Mouse (Mus musculus) kidney, adult 11 months (tissue): ENCODE data around the gene Bbs2.
"Not testable (repeated sequence)": the region's sequence is repeated elsewhere in the genome, so short reads cannot be mapped to it uniquely, and the experiment has no call there.

Experiments used
- DNase-seq: peaks from one replicate; pipeline ENCODE4 v3.0.0; 2022

The Bbs2 gene

GRCm38 (mm10) chr8:94094281-94094680 is 4.4 kb downstream of the Bbs2 start:
- DNase-seq = no peak

- DNase-seq = no peak
Measured at GRCm38 (mm10) chr8:94092848-94093247, 5.9 kb downstream of the Bbs2 start.

- no peak for DNase-seq
Measured at GRCm38 (mm10) chr8:94089715-94090114, 9.0 kb downstream of the Bbs2 start.

- no peak for DNase-seq
Measured at GRCm38 (mm10) chr8:94087964-94088363, 10.8 kb downstream of the Bbs2 start.

GRCm38 (mm10) chr8:94076461-94077192 is 22.1 kb downstream of the Bbs2 start:
- no peak for DNase-seq

GRCm38 (mm10) chr8:94068793-94069192 is 29.9 kb downstream of the Bbs2 start:
- no peak for DNase-seq

GRCm38 (mm10) chr8:94066121-94066863 is 32.4 kb downstream of the Bbs2 start:
- DNase-seq = no peak

GRCm38 (mm10) chr8:94057157-94057854 is 41.4 kb downstream of the Bbs2 start:
- DNase-seq = no peak

- no peak for DNase-seq
Measured at GRCm38 (mm10) chr8:94052696-94053095, 46.0 kb downstream of the Bbs2 start.

- no peak for DNase-seq
Measured at GRCm38 (mm10) chr8:94047845-94048244, 50.9 kb downstream of the Bbs2 start.

GRCm38 (mm10) chr8:94037806-94038205 is 60.9 kb downstream of the Bbs2 start:
- DNase-seq = peak; percentile 11

GRCm38 (mm10) chr8:94036944-94037524 is 61.7 kb downstream of the Bbs2 start, which contains the start of the genes Nudt21 and Ogfod1:
Nudt21 (minus strand) TSS chr8:94037031.
Ogfod1 (plus strand) TSS chr8:94037198.
- DNase-seq = peak; percentile 97

- DNase-seq = not testable (repeated sequence)
Measured at GRCm38 (mm10) chr8:94036541-94036940, 62.2 kb downstream of the Bbs2 start.

- DNase-seq = no peak
Measured at GRCm38 (mm10) chr8:94035200-94035599, 63.5 kb downstream of the Bbs2 start.

GRCm38 (mm10) chr8:94033601-94034000 is 65.1 kb downstream of the Bbs2 start:
- DNase-seq = no peak

GRCm38 (mm10) chr8:94029701-94030100 is 69.0 kb downstream of the Bbs2 start:
- DNase-seq = no peak

- DNase-seq = no peak
Measured at GRCm38 (mm10) chr8:94023916-94024315, 74.8 kb downstream of the Bbs2 start.
